Mouse (Mus musculus) midbrain, embryonic 11.5 days (tissue): ENCODE data around the gene Rbm18. TPM values are rescaled to one million over a fixed set of nuclear protein-coding genes. Genes with fewer than 3 reads are reported as not detected.
"Not testable (repeated sequence)": the region's sequence is repeated elsewhere in the genome, so short reads cannot be mapped to it uniquely, and the experiment has no call there.

Experiments
- ATAC-seq: fragments of 200-750 bp; cut with Nextera tagmentation; 2 replicates; pipeline ENCODE4 v1.8.0; 2017; ENCODE audit warnings: moderate TSS enrichment, moderate library complexity; ENCODE audit not compliant: low FRiP score
- DNase-seq: peaks from one replicate; pipeline ENCODE4 v3.0.0; 2015; ENCODE audit warnings: low spot score; ENCODE audit errors: missing footprints
- H3K27ac ChIP-seq: fragments of 300-500 bp; sonication (generic); 2 replicates; pipeline ENCODE4 v1.5.1; 2014; ENCODE audit warnings: low read depth, low read length
- H3K27me3 ChIP-seq: fragments of 300-500 bp; sonication (generic); 2 replicates; pipeline ENCODE4 v1.6.1; 2014; ENCODE audit warnings: mild to moderate bottlenecking, low read length, moderate library complexity, mixed read lengths; ENCODE audit not compliant: control insufficient read depth, insufficient read depth
- H3K36me3 ChIP-seq: fragments of 300-500 bp; sonication (generic); 2 replicates; pipeline ENCODE4 v1.6.1; 2014; ENCODE audit warnings: mild to moderate bottlenecking, low read length, moderate library complexity, mixed read lengths; ENCODE audit not compliant: control insufficient read depth, insufficient read depth
- H3K4me1 ChIP-seq: fragments of 300-500 bp; sonication (generic); 2 replicates; pipeline ENCODE4 v1.6.1; 2014; ENCODE audit warnings: low read length; ENCODE audit not compliant: control insufficient read depth, insufficient read depth
- H3K4me2 ChIP-seq: fragments of 300-500 bp; sonication (generic); 2 replicates; pipeline ENCODE4 v1.6.1; 2014; ENCODE audit warnings: mild to moderate bottlenecking, moderate library complexity
- H3K4me3 ChIP-seq: fragments of 300-500 bp; sonication (generic); 2 replicates; pipeline ENCODE4 v1.5.1; 2014; ENCODE audit warnings: low read depth, low read length
- H3K9ac ChIP-seq: fragments of 300-500 bp; sonication (generic); 2 replicates; pipeline ENCODE4 v1.6.1; 2014; ENCODE audit warnings: low read length
- H3K9me3 ChIP-seq: fragments of 300-500 bp; sonication (generic); 2 replicates; pipeline ENCODE4 v1.6.1; 2016; ENCODE audit warnings: low read length; ENCODE audit not compliant: control insufficient read depth
- WGBS: fragments of 180-500 bp; shearing (Covaris S2); extraction: QIAGEN DNeasy Blood & Tissue Kit; methylation state at CpG from one replicate; pipeline ENCODE4 v1.1.7; 2014; 5-methylcytosine and 5-hydroxymethylcytosine counted together
- polyA plus RNA-seq: library from polyadenylated mRNA; unstranded; fragments of >200 nt; fragmentation: Nextera tagmentation; extraction: Ambion mirVana; gene quantifications from 2 replicates; pipeline ENCODE4 v1.2.1, GENCODE M21; 2014

Rbm18 gene
- polyA plus RNA-seq, 1 experiment from 2014 or later, result 119 TPM

GRCm38 (mm10) chr2:36167990-36168618 is 31.5 kb upstream of the Rbm18 start:
- H3K27ac ChIP-seq, result no peak overlapping the region
- no peak overlapping the region for H3K4me2 ChIP-seq
- H3K27me3 ChIP-seq, result no peaks in the 10 kb centered on the region
- 0 out of 2 replicates have a peak, but pooled peaks cover 2% of the 10 kb centered on the region for H3K36me3 ChIP-seq
- H3K9ac ChIP-seq, result no peak overlapping the region
- H3K4me1 ChIP-seq, result no peaks in the 10 kb centered on the region
- ATAC-seq (no peak), DNase-seq (no peak)
- H3K9me3 ChIP-seq, result no peaks in the 10 kb centered on the region
- no peak overlapping the region for H3K4me3 ChIP-seq
- 90% methylated on average over 1 of the region's 1 CpGs for WGBS

- no peak overlapping the region for H3K9ac ChIP-seq
- H3K27ac ChIP-seq, result no peak overlapping the region
- ATAC-seq, result no peak
- no peaks in the 10 kb centered on the region for H3K27me3 ChIP-seq
- H3K9me3 ChIP-seq, result no peaks in the 10 kb centered on the region
- no peak overlapping the region for H3K4me2 ChIP-seq
- DNase-seq, result no peak
- WGBS, result 87% methylated on average over 4 of the region's 4 CpGs
- no peak overlapping the region for H3K4me3 ChIP-seq
- no peaks in the 10 kb centered on the region for H3K4me1 ChIP-seq
- H3K36me3 ChIP-seq, result 0 out of 2 replicates have a peak, but pooled peaks cover 5% of the 10 kb centered on the region
Observed at GRCm38 (mm10) chr2:36159336-36159735, 22.8 kb upstream of the Rbm18 start.

- H3K9me3 ChIP-seq, result no peaks in the 10 kb centered on the region
- no peak for DNase-seq
- no peak for ATAC-seq
- H3K36me3 ChIP-seq, result 0 out of 2 replicates have a peak, but pooled peaks cover 2% of the 10 kb centered on the region
- no peak overlapping the region for H3K27ac ChIP-seq
- no peak overlapping the region for H3K4me3 ChIP-seq
- no peaks in the 10 kb centered on the region for H3K4me1 ChIP-seq
- H3K9ac ChIP-seq, result no peak overlapping the region
- WGBS, result 100% methylated on average over 1 of the region's 1 CpGs
- H3K27me3 ChIP-seq, result no peaks in the 10 kb centered on the region
- H3K4me2 ChIP-seq, result no peak overlapping the region
Observed at GRCm38 (mm10) chr2:36157461-36157860, 20.9 kb upstream of the Rbm18 start.

GRCm38 (mm10) chr2:36152401-36152800 is 15.8 kb upstream of the Rbm18 start:
- not testable (repeated sequence) for H3K27ac ChIP-seq, H3K4me3 ChIP-seq, ATAC-seq, H3K4me1 ChIP-seq, H3K9ac ChIP-seq, H3K4me2 ChIP-seq, H3K27me3 ChIP-seq, H3K36me3 ChIP-seq, DNase-seq, H3K9me3 ChIP-seq
- 97% methylated on average over 4 of the region's 4 CpGs for WGBS

GRCm38 (mm10) chr2:36148876-36149365 is 12.3 kb upstream of the Rbm18 start:
- Histone ChIP-seq H3K9me3 (no peaks in the 10 kb centered on the region), H3K4me1 (no peaks in the 10 kb centered on the region), H3K4me3 (no peak overlapping the region), H3K4me2 (no peak overlapping the region), H3K9ac (no peak overlapping the region), H3K27me3 (no peaks in the 10 kb centered on the region), H3K36me3 (no peaks in the 10 kb centered on the region; the same call in 1 of the 2 replicates), H3K27ac (no peak overlapping the region)
- WGBS, result 85% methylated on average over 7 of the region's 7 CpGs
- ATAC-seq (no peak), DNase-seq (no peak)

- Histone ChIP-seq H3K4me1 (peaks cover 12% of the 10 kb centered on the region), H3K36me3 (no peaks in the 10 kb centered on the region), H3K4me3 (no peak overlapping the region), H3K4me2 (no peak overlapping the region), H3K9ac (no peak overlapping the region), H3K27ac (no peak overlapping the region), H3K9me3 (no peaks in the 10 kb centered on the region), H3K27me3 (no peaks in the 10 kb centered on the region)
- WGBS, result 77% methylated on average over 2 of the region's 2 CpGs
- no peak for ATAC-seq
- no peak for DNase-seq
Observed at GRCm38 (mm10) chr2:36139096-36139495, 2.5 kb upstream of the Rbm18 start.

- WGBS, result under 1% methylated on average over 4 of the region's 4 CpGs
- ATAC-seq, result no peak
- peak overlapping the region; percentile 79 for H3K9ac ChIP-seq
- DNase-seq, result no peak
- H3K27ac ChIP-seq, result no peak overlapping the region
- no peaks in the 10 kb centered on the region for H3K27me3 ChIP-seq
- peaks cover 12% of the 10 kb centered on the region for H3K4me1 ChIP-seq
- H3K36me3 ChIP-seq, result peaks cover 7% of the 10 kb centered on the region; the same call in 1 of the 2 replicates
- H3K4me2 ChIP-seq, result peak overlapping the region; percentile 60
- peak overlapping the region; percentile 69 for H3K4me3 ChIP-seq
- H3K9me3 ChIP-seq, result no peaks in the 10 kb centered on the region
Observed at GRCm38 (mm10) chr2:36135887-36136286, 686 bp downstream of the Rbm18 start.

GRCm38 (mm10) chr2:36129051-36129450 is 7.5 kb downstream of the Rbm18 start:
- DNase-seq (no peak), ATAC-seq (no peak)
- H3K36me3 ChIP-seq, result peaks cover 13% of the 10 kb centered on the region
- no peak overlapping the region for H3K9ac ChIP-seq
- 90% methylated on average over 3 of the region's 3 CpGs for WGBS
- H3K27ac ChIP-seq, result no peak overlapping the region
- H3K4me1 ChIP-seq, result no peaks in the 10 kb centered on the region
- H3K27me3 ChIP-seq, result no peaks in the 10 kb centered on the region
- no peak overlapping the region for H3K4me2 ChIP-seq
- H3K4me3 ChIP-seq, result no peak overlapping the region
- no peaks in the 10 kb centered on the region for H3K9me3 ChIP-seq

GRCm38 (mm10) chr2:36127973-36128372 is 8.6 kb downstream of the Rbm18 start:
- H3K4me2 ChIP-seq, result no peak overlapping the region
- no peaks in the 10 kb centered on the region for H3K27me3 ChIP-seq
- 85% methylated on average over 4 of the region's 4 CpGs for WGBS
- no peaks in the 10 kb centered on the region for H3K9me3 ChIP-seq
- peaks cover 16% of the 10 kb centered on the region for H3K36me3 ChIP-seq
- H3K4me1 ChIP-seq, result no peaks in the 10 kb centered on the region
- no peak for DNase-seq
- no peak overlapping the region for H3K9ac ChIP-seq
- no peak overlapping the region for H3K4me3 ChIP-seq
- ATAC-seq, result no peak
- no peak overlapping the region for H3K27ac ChIP-seq
